Mouse (Mus musculus) forebrain, embryonic 13.5 days (tissue): ENCODE measurements at regions not wholly inside any gene's neighbourhood (a gene's known extent, or its start where the extent isn't known, plus 50 kb on each side); places are given as distances from the start of the nearest gene placed in this dataset.

Experiments
- ATAC-seq: fragments of 200-750 bp; cut with Nextera tagmentation; 2 replicates; pipeline ENCODE4 v1.8.0; 2017
- H3K27ac ChIP-seq: fragments of 300-500 bp; sonication (generic); 2 replicates; pipeline ENCODE4 v1.5.1; 2015; ENCODE audit warnings: inconsistent platforms, mild to moderate bottlenecking, moderate library complexity
- H3K27me3 ChIP-seq: fragments of 300-500 bp; sonication (generic); 2 replicates; pipeline ENCODE4 v1.6.1; 2015; ENCODE audit warnings: mild to moderate bottlenecking, inconsistent platforms
- H3K36me3 ChIP-seq: fragments of 300-500 bp; sonication (generic); 2 replicates; pipeline ENCODE4 v1.6.1; 2015; ENCODE audit warnings: mild to moderate bottlenecking, inconsistent platforms; ENCODE audit not compliant: poor library complexity, severe bottlenecking
- H3K4me1 ChIP-seq: fragments of 300-500 bp; sonication (generic); 2 replicates; pipeline ENCODE4 v1.6.1; 2015; ENCODE audit warnings: inconsistent platforms
- H3K4me2 ChIP-seq: fragments of 300-500 bp; sonication (generic); 2 replicates; pipeline ENCODE4 v1.6.1; 2015; ENCODE audit warnings: inconsistent platforms, mild to moderate bottlenecking, moderate library complexity
- H3K4me3 ChIP-seq: fragments of 300-500 bp; sonication (generic); 2 replicates; pipeline ENCODE4 v1.5.1; 2015; ENCODE audit warnings: mild to moderate bottlenecking, inconsistent platforms
- H3K9ac ChIP-seq: fragments of 300-500 bp; sonication (generic); 2 replicates; pipeline ENCODE4 v1.6.1; 2015; ENCODE audit warnings: mild to moderate bottlenecking, inconsistent platforms
- H3K9me3 ChIP-seq: fragments of 300-500 bp; sonication (generic); replicated peaks from 2 replicates; pipeline ENCODE4 v1.6.1; 2016; ENCODE audit warnings: inconsistent platforms
- WGBS: fragments of 180-500 bp; shearing (Covaris S2); methylation state at CpG from one replicate; pipeline ENCODE4 v1.1.7; 2015; 5-methylcytosine and 5-hydroxymethylcytosine counted together

DNA sequence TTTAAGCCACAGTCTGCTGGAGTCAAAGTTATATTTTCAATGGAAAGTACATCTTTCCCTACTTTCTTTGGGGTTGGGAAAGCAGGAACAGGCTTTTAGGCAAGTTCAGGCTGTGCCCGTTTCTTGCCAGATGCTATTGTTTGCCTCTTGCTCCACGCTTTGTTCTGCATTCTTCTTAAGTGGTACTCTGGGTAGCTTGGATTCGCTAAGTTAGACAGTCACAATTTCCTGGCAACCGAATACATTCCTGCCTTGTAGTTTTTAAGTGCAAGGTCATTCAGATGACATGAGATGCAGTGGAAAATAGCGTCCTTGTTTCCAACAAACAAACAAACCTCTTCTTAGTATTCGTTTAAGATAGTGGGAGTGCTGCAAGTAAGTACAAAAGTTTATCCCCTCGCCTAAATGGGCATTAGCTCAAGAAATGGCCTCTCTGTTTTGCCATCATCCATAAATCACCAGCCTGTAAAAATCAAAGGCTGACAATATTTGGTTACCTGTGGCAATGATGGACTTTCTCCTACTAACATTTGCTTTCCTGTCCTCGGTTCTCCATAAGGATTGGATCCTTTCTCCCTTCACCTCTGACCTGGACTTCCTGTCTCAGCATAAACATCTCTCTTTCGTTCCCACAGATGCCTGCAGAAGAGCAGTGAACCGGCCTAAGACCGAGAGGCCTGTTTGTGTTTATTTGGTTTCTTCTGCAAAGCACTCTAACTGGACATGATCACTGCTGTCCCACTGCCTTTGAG, 485.3 kb downstream of the Slc4a3 start:
- WGBS, result 72% methylated on average over 11 of the region's 11 CpGs
- H3K27me3 ChIP-seq, result no peaks in the 10 kb centered on the region
- ATAC-seq, result no peak
- no peak overlapping the region for H3K4me3 ChIP-seq
- H3K4me2 ChIP-seq, result no peak overlapping the region
- no peak overlapping the region for H3K27ac ChIP-seq
- H3K36me3 ChIP-seq, result no peaks in the 10 kb centered on the region
- no peak overlapping the region for H3K9ac ChIP-seq
- H3K4me1 ChIP-seq, result peaks cover 21% of the 10 kb centered on the region
- H3K9me3 ChIP-seq, result no peaks in the 10 kb centered on the region

DNA sequence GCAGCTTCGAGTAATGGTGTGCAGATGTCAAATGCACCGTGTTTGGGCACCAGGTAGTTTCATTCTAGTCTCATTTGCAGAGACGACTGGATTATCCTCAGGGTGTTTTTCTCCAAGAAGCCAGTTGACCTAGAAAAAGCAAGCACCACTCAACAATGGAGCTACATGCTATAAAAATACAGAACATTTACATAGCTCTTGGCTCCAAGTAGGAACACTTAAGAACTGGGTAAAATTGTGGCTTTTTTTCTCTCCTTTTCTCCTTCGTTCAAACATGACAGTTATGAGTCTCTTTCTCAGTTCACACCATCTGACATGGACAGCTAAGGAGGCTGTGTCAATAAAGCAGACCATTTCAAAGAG, 485.8 kb downstream of the Slc4a3 start:
- Histone ChIP-seq H3K4me1 (peaks cover 21% of the 10 kb centered on the region), H3K9ac (no peak overlapping the region), H3K4me3 (no peak overlapping the region), H3K27ac (no peak overlapping the region), H3K36me3 (no peaks in the 10 kb centered on the region), H3K4me2 (no peak overlapping the region), H3K27me3 (no peaks in the 10 kb centered on the region), H3K9me3 (no peaks in the 10 kb centered on the region)
- ATAC-seq, result no peak
- WGBS, result 82% methylated on average over 4 of the region's 4 CpGs

DNA sequence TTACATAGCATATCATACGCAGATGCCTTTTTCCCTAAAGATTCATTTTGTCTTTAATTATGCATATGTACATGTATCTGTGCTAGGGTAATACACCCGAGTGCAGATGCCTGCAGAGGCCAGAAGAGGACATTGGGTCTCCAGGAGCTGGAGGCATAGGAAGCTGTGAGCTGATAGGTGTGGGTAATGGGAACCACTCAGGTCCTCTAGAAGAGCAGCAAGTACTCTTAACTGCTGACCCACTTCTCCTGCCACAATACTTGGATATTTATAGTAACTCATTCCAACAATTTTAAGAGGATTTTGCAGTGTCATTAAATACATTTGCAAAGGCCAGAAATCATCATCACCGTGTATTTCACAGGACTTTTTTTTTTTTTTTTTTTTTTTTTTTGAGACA, 486.6 kb downstream of the Slc4a3 start:
- no peaks in the 10 kb centered on the region for H3K36me3 ChIP-seq
- H3K27me3 ChIP-seq, result no peaks in the 10 kb centered on the region
- no peak for ATAC-seq
- WGBS, result 89% methylated on average over 3 of the region's 3 CpGs
- H3K4me3 ChIP-seq, result no peak overlapping the region
- H3K27ac ChIP-seq, result no peak overlapping the region
- H3K4me1 ChIP-seq, result peaks cover 21% of the 10 kb centered on the region
- no peak overlapping the region for H3K4me2 ChIP-seq
- H3K9me3 ChIP-seq, result no peaks in the 10 kb centered on the region
- H3K9ac ChIP-seq, result no peak overlapping the region

DNA sequence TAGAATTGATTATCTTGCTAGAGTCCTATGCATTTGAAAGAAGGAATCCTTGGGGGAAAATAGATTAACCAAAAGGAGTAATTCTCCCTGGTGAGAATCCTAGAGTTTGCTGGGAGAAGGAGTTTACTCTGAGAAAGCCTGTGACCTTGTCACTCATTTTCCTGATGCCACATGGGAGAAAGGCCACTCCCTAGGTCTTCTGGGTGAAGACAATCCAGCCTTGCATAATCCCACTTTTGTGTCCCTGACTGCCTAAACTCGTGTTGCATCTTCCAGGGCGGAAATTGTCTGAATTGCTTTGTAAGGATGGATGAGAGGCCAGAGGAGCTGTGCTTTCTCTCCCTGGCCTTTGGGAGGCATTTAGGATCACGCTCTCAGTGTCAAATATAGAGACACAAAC, 490.2 kb downstream of the Slc4a3 start:
- no peaks in the 10 kb centered on the region for H3K9me3 ChIP-seq
- no peaks in the 10 kb centered on the region for H3K27me3 ChIP-seq
- H3K4me3 ChIP-seq, result no peak overlapping the region
- ATAC-seq, result no peak
- H3K4me2 ChIP-seq, result no peak overlapping the region
- H3K4me1 ChIP-seq, result peaks cover 3% of the 10 kb centered on the region
- 28% methylated on average over 3 of the region's 3 CpGs for WGBS
- H3K27ac ChIP-seq, result no peak overlapping the region
- H3K9ac ChIP-seq, result no peak overlapping the region
- H3K36me3 ChIP-seq, result no peaks in the 10 kb centered on the region

DNA sequence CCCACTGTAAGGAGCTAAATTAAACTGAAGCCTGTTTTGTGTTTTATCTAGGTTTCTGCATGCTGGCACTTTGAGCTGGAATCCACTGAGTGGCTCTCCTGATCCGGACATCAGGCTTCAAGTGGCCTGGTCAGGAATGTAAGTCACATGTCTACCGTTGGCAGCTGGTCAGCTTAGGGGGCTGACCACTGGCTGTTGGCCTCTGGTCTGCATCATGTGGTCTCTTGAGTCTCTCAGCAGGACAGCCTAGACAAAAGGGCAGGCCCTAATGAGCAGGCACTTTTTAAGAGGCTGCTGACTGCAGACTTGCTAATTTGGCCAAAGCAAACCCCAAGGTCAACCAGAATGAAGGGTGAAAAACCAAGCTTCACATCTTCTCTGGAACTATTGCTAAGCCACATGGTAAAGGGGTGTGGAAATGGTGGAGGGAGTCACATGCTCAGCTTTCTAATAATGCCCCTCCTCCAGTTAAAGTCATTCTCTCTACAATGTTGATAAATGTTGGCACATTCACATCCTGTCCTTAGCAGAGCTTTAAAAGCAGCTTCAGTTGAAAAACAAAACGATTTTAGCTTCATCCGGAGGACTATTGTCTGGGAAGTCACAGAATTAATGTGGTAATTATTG, 493.1 kb downstream of the Slc4a3 start:
- ATAC-seq, result no peak
- 43% methylated on average over 4 of the region's 4 CpGs for WGBS
- no peak overlapping the region for H3K4me3 ChIP-seq
- H3K4me1 ChIP-seq, result peaks cover 13% of the 10 kb centered on the region
- H3K36me3 ChIP-seq, result no peaks in the 10 kb centered on the region
- no peaks in the 10 kb centered on the region for H3K9me3 ChIP-seq
- no peak overlapping the region for H3K27ac ChIP-seq
- no peak overlapping the region for H3K4me2 ChIP-seq
- H3K27me3 ChIP-seq, result no peaks in the 10 kb centered on the region
- H3K9ac ChIP-seq, result no peak overlapping the region

DNA sequence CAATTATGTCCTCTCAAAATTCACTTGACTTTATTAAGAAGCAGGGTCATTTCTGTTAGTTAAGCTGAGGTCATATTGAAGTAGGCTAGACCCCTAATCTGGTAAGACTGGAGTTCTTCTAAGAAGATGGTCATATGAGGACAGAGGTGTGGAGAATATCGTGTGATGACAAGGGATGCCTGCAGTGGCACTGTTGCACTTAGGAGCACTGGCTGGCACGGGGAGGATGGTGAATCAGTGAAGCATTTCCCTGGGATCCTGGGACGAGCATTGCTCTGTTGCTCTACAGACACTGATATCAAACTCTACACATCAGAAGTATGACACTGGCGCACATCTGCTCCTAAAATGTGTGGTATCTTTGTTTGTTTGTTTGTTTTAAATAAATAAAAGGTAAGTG, 493.6 kb downstream of the Slc4a3 start:
- no peak overlapping the region for H3K4me2 ChIP-seq
- no peaks in the 10 kb centered on the region for H3K9me3 ChIP-seq
- H3K36me3 ChIP-seq, result no peaks in the 10 kb centered on the region
- no peak overlapping the region for H3K27ac ChIP-seq
- WGBS, result 81% methylated on average over 4 of the region's 4 CpGs
- H3K9ac ChIP-seq, result no peak overlapping the region
- no peak for ATAC-seq
- H3K4me1 ChIP-seq, result peaks cover 13% of the 10 kb centered on the region
- no peaks in the 10 kb centered on the region for H3K27me3 ChIP-seq
- H3K4me3 ChIP-seq, result no peak overlapping the region

DNA sequence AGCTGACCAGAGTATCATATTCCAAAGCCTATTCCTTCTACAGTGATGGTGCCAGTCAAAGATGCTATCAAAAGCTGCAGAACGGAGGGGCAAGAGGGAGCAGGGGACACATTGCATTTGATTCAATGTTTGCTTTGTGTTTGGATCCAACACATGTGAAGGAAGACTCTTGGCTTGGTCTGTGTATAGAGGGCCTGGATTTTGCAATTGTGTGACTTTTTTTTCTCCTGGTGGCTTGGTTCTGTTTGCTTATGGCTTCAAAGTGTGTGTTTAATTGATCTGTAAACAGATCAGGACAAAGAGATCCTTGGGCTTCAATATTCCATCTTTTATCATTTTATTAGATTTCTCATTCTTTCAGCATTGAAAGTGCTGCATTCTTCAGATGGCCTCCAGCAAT, 504.2 kb downstream of the Slc4a3 start:
- Histone ChIP-seq H3K4me3 (no peak overlapping the region), H3K27ac (no peak overlapping the region), H3K4me2 (no peak overlapping the region), H3K4me1 (peaks cover 9% of the 10 kb centered on the region), H3K27me3 (no peaks in the 10 kb centered on the region), H3K36me3 (no peaks in the 10 kb centered on the region), H3K9me3 (no peaks in the 10 kb centered on the region), H3K9ac (no peak overlapping the region)
- 91% methylated on average over 1 of the region's 1 CpGs for WGBS
- no peak for ATAC-seq

DNA sequence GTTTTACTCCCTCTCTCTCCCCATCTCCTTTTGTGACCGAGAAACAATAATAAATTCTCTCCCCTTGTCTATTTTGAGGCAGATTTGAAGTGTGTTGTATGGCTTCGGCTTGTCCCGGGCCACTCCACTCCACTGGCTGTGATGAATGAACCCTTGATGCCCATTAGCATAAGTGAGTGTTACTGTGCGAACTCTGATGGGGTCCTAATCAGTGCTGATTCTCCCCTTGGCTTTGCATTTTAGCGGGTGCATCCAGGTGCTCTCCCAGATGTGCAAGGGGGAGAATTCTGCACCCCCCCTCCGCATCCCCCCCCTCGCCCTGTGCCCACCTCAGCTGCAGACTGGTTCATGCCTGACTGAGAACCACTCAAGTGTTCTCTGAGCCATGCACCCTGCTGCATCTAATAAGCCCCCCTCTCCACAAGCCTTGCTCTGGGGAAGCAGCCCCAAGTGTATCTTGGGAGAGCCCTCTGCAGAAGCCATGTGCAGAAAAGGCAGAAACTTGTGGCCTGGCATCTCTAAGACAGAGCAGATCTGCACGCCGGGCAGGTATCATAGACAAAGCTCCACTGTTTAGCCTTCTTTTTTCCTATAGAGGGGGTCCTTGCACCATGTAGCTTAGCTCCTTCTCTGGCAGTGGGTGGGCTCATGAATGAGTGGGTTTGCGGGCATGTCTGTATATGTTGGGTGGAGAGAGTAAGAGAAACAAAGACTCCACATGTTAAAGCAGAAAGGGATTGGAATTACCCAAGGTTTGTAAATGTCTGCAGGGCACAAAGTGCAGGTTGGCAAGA, 507.5 kb downstream of the Slc4a3 start:
- ATAC-seq, result peak; percentile 59; the same call in 1 of the 2 replicates
- H3K9me3 ChIP-seq, result no peaks in the 10 kb centered on the region
- H3K36me3 ChIP-seq, result no peaks in the 10 kb centered on the region
- no peak overlapping the region for H3K4me3 ChIP-seq
- H3K4me1 ChIP-seq, result peaks cover 9% of the 10 kb centered on the region
- H3K4me2 ChIP-seq, result no peak overlapping the region; the same call in 1 of the 2 replicates
- H3K9ac ChIP-seq, result no peak overlapping the region
- no peaks in the 10 kb centered on the region for H3K27me3 ChIP-seq
- no peak overlapping the region; the same call in 1 of the 2 replicates for H3K27ac ChIP-seq
- WGBS, result 36% methylated on average over 10 of the region's 10 CpGs

DNA sequence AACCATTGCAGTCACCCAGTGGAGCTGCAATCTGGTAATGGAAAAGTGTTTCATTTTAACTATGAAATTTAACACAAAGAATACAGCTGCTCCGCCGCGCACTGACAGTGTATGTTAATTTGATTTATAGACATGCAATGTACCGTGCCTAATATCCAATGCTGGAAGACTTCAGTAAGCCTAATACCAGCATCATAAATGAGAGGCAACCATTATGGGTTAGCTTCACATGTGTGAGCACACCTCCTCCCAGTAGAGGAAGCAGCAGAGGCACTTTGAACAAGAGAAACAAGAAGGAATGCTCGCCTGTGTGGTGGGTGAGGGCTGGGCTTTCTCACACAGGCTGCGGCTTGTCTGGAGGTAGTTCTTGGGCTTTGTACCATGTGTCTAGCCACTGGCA, 519.7 kb downstream of the Slc4a3 start:
- WGBS, result 42% methylated on average over 6 of the region's 6 CpGs
- Histone ChIP-seq H3K27me3 (no peaks in the 10 kb centered on the region), H3K4me1 (peaks cover 10% of the 10 kb centered on the region), H3K36me3 (no peaks in the 10 kb centered on the region), H3K9ac (no peak overlapping the region), H3K9me3 (no peaks in the 10 kb centered on the region), H3K4me3 (no peak overlapping the region), H3K27ac (no peak overlapping the region), H3K4me2 (no peak overlapping the region)
- ATAC-seq, result peak; percentile 62

DNA sequence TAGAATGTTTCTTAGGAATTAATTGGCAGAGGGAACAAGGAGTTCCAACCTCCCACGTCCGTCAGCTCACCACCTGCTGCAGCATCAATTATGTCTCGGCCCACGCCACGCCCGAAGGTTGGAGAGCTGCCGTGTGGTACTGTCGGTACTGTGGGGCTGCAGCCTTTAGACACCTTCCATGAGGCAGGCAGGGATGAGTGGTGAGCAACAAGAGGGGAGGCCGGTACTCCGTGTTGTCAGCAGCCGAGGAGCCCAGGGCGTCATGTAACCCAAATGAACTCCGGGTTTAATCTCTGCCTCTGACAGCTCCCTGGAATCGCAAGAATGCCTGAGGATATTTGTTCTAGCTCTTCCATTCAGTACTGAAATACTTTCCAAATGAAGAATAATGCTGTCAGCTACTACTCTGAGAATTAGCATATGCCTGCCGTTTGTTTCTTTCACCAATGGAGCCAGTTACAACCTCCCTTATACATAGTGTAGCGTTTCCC, 524.8 kb downstream of the Slc4a3 start:
- H3K36me3 ChIP-seq, result no peaks in the 10 kb centered on the region
- WGBS, result 57% methylated on average over 16 of the region's 16 CpGs
- H3K27ac ChIP-seq, result no peak overlapping the region
- 0 out of 2 replicates have a peak overlapping the region, but pooled peaks have one; percentile 1 for H3K4me2 ChIP-seq
- H3K9me3 ChIP-seq, result no peaks in the 10 kb centered on the region
- no peaks in the 10 kb centered on the region for H3K27me3 ChIP-seq
- H3K9ac ChIP-seq, result no peak overlapping the region
- 0 out of 2 replicates have a peak, but pooled peaks have one; percentile 41 for ATAC-seq
- H3K4me1 ChIP-seq, result peaks cover 28% of the 10 kb centered on the region
- no peak overlapping the region for H3K4me3 ChIP-seq

DNA sequence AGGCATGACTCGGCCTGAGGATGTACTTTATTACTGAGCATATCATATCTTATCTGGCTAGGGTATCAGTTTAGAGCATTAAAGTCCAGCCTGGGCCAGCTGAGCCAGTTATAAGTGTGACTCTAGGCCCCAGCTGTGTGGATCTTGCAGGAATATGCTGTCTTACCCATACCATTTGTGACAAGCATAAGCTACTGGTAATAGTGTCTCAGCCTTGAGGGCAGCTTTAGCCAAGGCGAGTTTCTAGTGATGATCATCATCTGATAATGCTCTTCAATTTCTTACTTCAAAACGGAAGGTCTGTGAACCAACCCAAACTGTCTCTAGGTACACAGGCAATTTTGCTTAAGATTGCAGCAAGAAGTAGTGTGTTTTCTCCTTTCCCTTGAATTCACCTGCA, 529.1 kb downstream of the Slc4a3 start:
- Histone ChIP-seq H3K4me2 (peak overlapping the region; percentile 44; the same call in 1 of the 2 replicates), H3K4me1 (peaks cover 33% of the 10 kb centered on the region), H3K9me3 (no peaks in the 10 kb centered on the region), H3K27me3 (no peaks in the 10 kb centered on the region), H3K27ac (0 out of 2 replicates have a peak overlapping the region, but pooled peaks have one; percentile 6), H3K36me3 (no peaks in the 10 kb centered on the region), H3K4me3 (no peak overlapping the region), H3K9ac (no peak overlapping the region)
- ATAC-seq, result no peak
- 65% methylated on average over 3 of the region's 3 CpGs for WGBS
